Mouse (Mus musculus) large intestine, adult 2 months (tissue): Measurements from ENCODE around the gene Epb41l4b. TPM values are rescaled to one million over a fixed set of nuclear protein-coding genes. Genes with fewer than 3 reads are reported as not detected.

Experiments
- DNase-seq: peaks from one replicate; pipeline ENCODE4 v3.0.0-alpha.2; 2012; ENCODE audit warnings: low read depth, low spot score
- WGBS: fragments of 180-500 bp; shearing (Covaris S2); methylation state at CpG from one replicate; pipeline ENCODE4 v1.1.7; 2018; 5-methylcytosine and 5-hydroxymethylcytosine counted together
- polyA plus RNA-seq: library from polyadenylated mRNA; depleted of rRNA; stranded (reverse); fragments of >200 nt; gene quantifications from 2 replicates; pipeline ENCODE4 v1.2.3, GENCODE M21; 2012

The Epb41l4b gene
- polyA plus RNA-seq, 1 experiment: 107 TPM

DNA sequence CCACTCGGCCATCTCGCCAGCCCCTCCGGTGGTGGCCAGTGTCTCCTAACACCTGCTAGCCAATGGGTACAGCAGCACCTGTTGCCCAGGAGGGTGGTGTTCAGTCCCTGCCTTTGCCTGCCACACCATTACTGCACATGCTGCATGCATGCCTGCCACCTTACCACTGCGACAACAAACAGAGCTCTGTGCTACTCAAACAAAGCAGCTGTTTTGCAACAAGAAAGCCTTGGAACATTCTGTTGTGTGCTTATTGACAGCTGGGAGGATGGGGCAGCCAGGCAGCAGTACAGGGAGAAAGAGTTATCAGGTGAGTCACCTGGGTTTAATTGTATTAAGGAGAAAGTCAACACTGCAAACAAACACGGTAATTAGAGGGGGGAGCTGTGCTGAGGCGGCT, 72.6 kb downstream of the Epb41l4b start:
- DNase-seq: no peak
- WGBS: 71% methylated on average over 6 of the region's 6 CpGs

- 61% methylated on average over 7 of the region's 7 CpGs for WGBS
Measured at GRCm38 (mm10) chr4:57068397-57068796, 74.8 kb downstream of the Epb41l4b start.

GRCm38 (mm10) chr4:57067801-57068200, 75.4 kb downstream of the Epb41l4b start:
- 79% methylated on average over 5 of the region's 5 CpGs for WGBS
- no peak for DNase-seq

More at GRCm38 (mm10) chr4:57068397-57068796, 74.8 kb downstream of the Epb41l4b start:
- no peak for DNase-seq

DNA sequence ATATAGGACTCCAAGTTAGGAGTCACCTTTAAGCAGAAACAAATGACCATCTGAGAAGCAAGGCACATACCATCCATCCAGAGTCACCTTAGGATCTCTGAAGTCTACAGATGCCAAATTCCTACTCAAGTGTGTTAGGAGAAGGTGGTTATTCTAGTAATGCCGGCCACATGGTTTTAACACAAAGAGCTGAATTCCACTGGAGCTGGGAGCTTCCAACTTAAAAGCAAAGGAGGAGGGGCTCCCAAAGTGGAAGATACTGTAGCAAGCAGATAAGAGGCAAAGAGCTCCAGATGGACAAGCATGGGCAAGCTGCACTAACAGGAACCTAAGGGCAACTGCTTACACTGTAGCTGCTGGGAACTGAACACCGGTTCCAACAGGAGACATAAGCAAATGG, 76.3 kb downstream of the Epb41l4b start:
- DNase-seq: no peak
- WGBS: 91% methylated on average over 2 of the region's 2 CpGs

GRCm38 (mm10) chr4:57065273-57065672, 78.0 kb downstream of the Epb41l4b start:
- 46% methylated on average over 4 of the region's 4 CpGs for WGBS
- DNase-seq: peak; percentile 22

GRCm38 (mm10) chr4:57064830-57065229, 78.4 kb downstream of the Epb41l4b start:
- no peak for DNase-seq
- 52% methylated on average over 2 of the region's 2 CpGs for WGBS

DNA sequence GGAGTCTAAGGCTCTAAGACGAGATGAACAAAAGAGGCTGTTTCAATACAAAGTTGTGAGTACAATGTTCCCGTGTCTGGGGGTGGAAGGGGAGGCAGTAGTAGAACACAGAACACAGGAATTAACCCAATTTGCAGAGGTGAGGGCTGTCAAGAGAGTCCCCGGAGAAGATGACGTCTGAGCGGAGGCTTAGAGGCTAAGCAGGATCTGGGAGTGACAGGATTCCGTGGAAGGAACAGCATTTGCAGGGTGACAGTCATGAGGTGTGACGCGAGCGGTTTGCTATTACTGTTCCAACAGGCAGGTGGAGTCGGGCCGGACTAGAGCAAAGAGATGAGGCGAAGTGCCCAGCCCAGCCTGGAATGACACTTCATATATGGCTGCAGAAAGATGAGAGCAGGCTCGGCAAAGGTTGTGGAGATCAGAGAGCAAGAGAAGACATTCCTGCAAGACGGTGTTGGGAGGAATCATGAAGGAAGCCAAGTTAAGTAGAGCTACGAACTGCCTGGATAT, 82.9 kb downstream of the Epb41l4b start:
- no peak for DNase-seq
- WGBS: 75% methylated on average over 15 of the region's 15 CpGs

DNA sequence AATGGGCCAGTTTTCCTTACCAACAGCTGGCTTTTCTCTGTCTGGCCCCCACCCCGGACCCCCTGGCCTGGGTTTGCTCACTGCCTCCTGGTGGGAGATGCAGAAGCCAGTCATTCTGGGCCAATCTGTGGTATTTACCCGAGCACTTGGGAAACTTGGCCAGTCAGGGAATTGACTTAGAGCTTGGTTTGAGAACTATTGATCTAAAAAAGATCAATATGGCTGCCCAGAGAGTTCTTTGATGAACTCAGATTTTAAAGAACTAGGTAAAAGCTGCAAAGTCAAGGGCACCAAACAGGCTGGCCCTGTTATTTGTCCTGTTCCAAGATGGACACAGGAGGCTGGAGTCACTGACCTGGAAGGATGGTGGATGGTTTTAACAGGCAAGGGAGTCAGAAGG, 84.6 kb downstream of the Epb41l4b start:
- no peak for DNase-seq
- 83% methylated on average over 2 of the region's 2 CpGs for WGBS

GRCm38 (mm10) chr4:57057637-57058036, 85.6 kb downstream of the Epb41l4b start:
- no peak for DNase-seq
- 78% methylated on average over 4 of the region's 4 CpGs for WGBS

DNA sequence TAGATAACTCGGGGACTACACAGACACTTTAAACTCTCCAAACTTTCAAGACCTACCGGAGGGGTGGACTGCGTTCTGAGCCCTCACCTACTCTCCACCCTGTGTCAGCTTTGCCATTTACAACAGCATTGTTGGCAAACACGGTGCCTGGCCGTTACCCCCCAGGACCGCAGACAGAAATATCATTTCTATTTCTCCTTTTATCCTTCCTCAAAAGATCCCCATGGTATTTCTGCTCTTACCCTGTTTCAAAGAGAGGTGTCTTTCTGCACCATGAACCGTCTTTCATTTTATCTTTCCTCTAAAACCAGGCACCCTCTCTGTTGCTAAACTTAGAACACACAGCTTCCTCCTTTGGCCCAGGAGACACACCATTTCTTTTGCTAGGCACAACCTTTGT, 87.6 kb downstream of the Epb41l4b start:
- 24% methylated on average over 7 of the region's 7 CpGs for whole genome bisulfite sequencing
- DNase-seq: no peak

DNA sequence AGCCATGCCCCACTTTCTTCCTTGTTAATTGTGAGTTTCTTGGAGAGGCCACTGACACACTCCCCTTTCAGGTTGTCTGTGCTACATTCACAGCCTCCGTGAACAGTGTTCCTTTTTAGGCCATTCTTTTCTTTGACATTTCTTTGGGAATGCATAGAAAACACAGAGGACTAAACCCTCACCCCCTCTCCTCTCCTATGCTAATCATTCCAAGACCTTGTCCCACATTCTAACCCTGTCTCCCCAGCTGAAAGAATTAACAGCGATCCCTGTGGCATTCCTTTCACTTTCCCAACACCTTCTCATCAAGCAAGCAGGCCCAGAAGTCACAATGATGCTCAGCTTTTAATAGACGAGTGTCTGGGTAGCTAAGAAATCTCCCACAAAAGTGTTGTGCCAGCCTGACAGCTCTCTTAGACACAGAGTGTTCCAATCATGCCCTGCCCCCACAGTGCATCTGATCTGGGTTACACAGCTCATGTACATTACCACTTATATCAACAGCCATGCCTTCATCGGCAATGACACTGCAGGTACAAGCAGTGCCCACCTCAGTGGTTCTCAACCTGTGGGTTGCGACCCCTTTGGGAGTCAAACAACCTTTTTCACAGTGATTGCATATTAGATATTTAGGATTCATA, 93.8 kb downstream of the Epb41l4b start:
- 80% methylated on average over 5 of the region's 5 CpGs for WGBS
- no peak for DNase-seq

DNA sequence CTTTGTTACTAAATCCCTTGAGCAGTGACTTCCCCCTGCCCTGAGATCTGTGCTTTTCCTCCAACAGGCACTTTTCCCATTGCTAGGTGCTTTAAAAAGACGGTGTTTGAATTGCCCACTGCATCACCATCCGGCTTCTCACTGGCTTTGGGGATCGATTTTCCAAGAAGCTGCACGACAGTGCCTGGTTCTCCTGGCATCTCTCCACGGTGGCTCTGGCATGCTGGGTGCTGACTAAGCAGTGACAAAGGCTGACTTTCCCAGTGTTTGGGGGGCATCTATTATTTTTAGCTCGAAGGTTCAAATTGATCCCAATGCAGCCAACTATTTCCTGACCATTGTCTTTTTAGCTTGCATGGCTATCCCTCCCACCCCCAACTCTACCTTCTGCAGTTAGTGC, 94.7 kb downstream of the Epb41l4b start:
- DNase-seq: no peak

DNA sequence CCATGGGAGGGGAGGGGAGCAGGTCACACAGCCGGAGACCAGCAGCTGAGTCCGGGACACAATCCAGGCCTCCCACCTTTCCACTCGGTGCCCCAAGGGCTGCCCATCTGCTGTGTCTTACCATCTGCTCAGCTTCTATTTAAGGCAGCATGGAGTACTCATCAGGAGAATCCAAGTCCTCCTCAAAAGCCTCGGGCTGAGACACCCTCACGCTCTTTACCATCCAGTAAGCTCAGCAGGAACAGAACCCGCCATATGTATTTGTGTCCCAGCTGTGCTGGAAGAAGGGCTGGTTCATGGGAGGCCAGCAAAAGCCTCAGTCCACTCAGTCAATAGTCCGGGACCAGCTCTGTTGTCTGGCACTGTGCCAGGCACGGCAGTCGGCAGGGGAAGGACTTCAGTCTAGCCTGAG, 97.1 kb downstream of the Epb41l4b start:
- 61% methylated on average over 9 of the region's 9 CpGs for WGBS
- DNase-seq: no peak

More for the DNA sequence above, 94.7 kb downstream of the Epb41l4b start:
- 62% methylated on average over 6 of the region's 6 CpGs for WGBS

DNA sequence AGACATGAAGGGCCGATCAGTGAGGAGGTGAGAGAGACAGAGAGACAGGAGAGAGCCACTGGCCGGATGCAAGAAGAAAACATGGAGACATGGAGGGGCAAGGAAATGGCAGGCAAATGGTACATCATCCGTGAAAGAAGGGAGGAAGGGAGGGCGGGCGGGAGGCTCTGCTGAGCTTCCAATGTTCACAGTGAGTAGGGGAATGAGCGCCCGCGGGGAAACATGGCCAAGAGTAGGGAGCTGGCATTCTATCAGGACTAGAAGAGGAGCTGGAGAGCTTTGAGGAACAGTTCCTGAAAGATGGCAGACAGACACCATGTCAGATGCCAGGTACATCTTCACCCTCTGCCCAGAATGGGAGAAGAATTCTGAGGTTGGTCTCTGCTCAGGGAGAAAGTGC, 99.6 kb downstream of the Epb41l4b start:
- no peak for DNase-seq
- 96% methylated on average over 8 of the region's 8 CpGs for WGBS

- no peak for DNase-seq
- WGBS: 92% methylated on average over 6 of the region's 6 CpGs
Measured at GRCm38 (mm10) chr4:57041661-57042060, 101.6 kb downstream of the Epb41l4b start.

GRCm38 (mm10) chr4:57041211-57041610, 102.0 kb downstream of the Epb41l4b start:
- WGBS: 97% methylated on average over 4 of the region's 4 CpGs
- no peak for DNase-seq

GRCm38 (mm10) chr4:57040481-57040880, 102.8 kb downstream of the Epb41l4b start:
- DNase-seq: no peak
- 83% methylated on average over 8 of the region's 8 CpGs for WGBS

DNA sequence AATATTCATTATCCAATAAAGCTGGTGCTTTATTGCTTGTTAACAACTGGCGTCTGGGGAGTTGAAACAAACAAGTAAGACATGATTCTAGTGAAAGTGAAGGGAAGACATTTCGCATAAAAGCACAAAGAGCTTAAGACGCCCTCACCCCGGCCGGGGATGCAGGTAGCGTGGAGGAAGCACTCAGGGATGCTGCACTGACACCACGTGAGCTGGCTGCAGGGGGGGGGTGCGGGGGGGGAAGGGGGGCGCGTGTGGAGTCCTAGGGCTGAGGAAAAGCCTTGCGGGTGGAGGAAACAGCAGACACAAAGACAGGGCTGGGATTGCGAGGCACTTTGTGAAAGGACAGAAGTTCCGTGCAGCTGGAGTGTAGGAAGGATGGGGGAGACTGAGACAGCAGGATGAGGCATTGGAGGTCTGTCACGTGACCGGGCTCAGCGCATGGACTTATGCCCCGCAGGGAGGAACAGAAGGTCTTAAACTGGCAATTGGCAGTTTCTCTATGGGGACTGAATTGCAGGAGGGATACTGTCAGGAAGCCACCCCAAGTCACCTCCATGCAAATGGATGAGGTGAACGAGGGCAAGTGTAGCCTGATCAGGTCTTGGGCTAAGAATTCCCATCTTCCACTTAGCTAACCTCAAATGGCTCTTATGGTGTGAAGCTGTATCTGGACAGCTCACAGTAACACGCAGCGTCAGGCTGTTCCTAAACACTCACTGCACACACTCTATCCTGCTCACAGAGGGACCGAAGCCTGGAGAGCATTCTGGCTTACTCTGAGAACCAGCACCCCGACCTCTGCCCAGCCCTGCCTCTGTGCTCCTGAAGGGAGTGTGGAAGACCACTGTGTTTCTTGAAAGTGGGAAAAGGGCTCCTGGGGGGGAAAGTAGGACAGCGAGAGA, 103.9 kb downstream of the Epb41l4b start:
- DNase-seq: no peak

GRCm38 (mm10) chr4:57037554-57037953, 105.7 kb downstream of the Epb41l4b start:
- no peak for DNase-seq
- WGBS: 66% methylated on average over 7 of the region's 7 CpGs

More for the DNA sequence above, 103.9 kb downstream of the Epb41l4b start:
- WGBS: 11% methylated on average over 23 of the region's 23 CpGs

DNA sequence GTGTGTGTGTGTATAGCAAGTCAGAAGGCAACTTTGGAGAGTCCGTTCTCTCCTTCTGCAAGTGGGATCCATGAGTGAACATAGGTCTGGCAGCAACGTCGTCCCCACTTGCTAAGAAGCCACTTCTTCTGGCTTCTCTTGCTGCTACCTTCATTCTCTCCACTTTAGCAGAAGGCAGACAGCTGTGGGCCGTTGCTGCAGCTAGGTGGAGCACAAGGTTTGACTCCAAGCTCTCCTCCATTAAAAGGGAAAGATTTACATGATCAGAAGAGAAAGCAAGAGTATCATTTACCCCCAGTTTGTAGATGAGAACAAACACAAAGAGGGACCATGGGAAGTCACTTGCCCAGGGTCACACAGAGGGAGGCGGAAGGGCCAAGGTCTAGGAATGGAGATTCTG, 109.1 kb downstream of the Epb41l4b start:
- 72% methylated on average over 5 of the region's 5 CpGs for WGBS

GRCm38 (mm10) chr4:57031440-57031839, 111.8 kb downstream of the Epb41l4b start:
- 40% methylated on average over 4 of the region's 4 CpGs for WGBS
- no peak for DNase-seq

More for the DNA sequence above, 109.1 kb downstream of the Epb41l4b start:
- no peak for DNase-seq
